Mouse (Mus musculus) skeletal muscle tissue, adult 2 months (tissue): ENCODE results near the gene Lipm.

Experiments
- DNase-seq: peaks from one replicate; pipeline ENCODE4 v3.0.0-alpha.2; 2012; ENCODE audit warnings: low read depth, low spot score

Lipm gene

DNA sequence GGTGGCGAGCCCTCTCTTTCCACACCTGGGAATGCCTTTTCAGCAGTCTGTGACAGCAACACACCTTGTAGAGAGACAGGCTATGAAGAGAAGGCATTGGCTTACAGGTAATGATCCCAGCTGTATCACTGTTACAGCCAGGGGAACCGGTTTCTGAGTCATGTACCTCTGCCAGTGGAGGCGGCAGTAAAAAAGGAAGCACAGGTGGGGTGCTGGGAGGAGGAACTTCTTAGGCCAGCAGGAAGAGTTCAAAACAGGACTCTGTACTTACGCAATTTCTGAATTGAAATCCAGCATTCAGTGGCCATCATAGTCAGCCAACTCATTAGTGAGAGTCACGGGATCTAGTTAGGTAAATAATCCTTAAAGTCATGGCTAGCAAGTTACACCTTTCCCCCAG, 65.2 kb downstream of the Lipm start, which contains the start of gene Ankrd22:
Ankrd22 (minus strand) TSS at position 163 of the 400 bp plus-strand sequence.
- no peak for DNase-seq

- no peak for DNase-seq
These were observed 65.7 kb downstream of the Lipm start for GRCm38 (mm10) chr19:34166386-34166785.

DNA sequence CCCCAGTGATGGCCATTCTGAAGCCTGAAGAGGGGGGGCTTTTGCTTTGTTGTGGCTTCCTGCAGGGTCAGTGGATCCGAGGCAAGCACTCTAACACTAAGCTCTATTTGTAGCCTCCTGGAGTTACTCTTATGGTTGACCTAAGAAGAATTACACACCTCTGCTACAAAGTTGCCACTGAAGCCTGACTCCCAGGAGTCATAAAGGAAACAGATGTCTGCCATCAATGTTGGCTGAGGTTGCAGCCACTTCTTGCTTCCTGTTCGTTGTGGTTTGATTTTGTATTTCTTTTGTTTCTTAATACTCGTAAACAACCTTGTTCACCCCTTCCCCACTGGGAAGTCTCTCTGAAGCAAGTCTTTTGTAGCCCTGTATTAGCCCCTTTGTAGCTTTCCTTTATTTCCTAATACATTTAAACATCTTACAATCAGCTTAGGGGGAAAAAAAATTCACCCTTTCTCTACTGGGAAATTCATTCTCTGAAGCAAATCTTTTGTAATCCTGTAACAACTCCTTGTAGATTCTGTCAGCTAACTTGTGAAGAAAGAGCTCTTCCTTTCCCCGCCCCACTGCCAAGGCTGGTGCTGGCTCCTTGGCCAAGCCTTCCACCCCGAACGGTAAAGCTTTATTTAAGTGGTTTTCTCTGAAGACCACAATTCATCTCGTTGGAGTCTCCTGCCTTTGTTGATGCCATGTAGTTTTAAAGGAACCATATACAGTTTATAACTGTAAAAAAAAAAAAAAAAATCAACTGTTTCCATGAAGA, 67.3 kb downstream of the Lipm start:
- no peak for DNase-seq

- no peak for DNase-seq
These were observed 68.4 kb downstream of the Lipm start for GRCm38 (mm10) chr19:34169121-34169520.

DNA sequence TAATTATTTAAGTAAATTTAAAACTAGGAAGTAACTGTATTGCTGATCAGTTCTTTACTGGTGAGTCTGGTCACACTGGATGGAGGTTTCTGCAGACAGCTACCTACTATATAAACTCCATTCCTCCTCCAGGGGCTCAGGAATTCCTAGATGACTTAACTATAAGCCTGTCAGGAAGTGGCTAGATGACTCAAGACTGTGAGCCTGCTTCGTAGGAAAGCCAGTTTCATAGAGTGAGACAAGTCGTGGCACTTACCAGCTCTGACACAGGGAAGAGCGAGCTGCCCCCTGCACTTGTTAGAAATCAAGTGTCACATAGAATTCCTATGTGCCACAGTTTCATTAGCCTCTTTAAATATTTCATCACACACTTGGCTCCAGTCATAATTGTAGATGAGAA, 70.4 kb downstream of the Lipm start:
- DNase-seq = no peak
